Mouse (Mus musculus): ENCODE measurements around the gene Zfp12.

Zfp12 gene

DNA sequence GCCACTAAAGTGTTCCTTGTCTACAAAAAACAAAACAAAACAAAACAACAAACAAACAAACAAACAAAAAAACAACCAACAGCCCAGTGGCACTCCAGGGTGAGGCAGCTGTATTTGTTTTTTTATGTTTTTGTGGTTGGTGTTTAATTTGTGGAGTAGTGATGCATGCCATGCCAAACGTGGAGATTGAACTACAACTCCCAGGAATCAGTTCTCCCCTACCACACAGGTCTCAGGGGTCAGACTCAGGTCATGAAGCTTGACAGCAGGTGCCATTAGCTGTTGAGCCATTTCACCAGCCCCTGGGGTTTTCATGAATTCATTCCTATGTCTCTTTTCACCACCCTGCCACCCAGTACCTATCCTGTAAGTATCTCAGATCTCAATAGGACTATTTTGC, 30.4 kb downstream of the Zfp12 start:
- DNase-seq (ENCODE audit: low read depth, low spot score): no peak

DNA sequence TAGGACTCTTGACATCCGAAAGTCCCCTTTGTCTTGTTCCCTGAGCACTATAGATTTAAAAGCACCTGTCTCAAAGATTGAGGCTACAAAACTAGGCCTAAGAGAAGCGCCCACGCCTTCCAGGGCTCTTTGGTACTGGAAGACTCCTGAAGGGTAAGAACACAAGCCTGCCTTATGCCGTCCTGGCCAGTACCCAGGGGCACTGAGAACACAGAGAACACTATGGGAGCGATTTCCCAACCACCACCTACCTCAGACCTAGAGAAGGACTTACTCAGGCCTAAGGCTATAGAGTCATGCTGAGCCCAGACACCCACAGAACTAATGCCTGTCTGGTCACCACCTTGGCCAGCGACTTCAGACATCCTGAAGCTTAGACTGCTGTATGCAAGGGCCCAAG, 31.8 kb downstream of the Zfp12 start:
- DNase-seq (ENCODE audit: low read depth, low spot score): no peak

DNA sequence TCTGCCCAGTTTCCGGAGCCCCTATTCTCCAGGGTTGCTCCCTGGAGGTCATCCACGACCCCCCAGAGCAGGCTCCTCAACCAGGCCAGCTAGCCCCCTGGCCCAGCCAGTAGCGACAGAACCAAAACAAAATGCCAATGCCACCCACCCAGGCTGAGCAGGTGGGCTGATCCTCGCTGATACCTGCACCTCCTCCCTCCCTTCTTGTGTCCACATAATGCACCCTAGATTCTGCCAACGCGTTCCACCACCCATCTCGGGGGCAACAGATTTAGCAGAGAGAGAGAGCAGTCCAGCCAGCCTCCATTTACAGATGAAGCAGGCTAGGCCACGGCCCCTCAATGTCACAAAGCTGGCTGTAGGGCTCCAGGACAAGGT, 34.0 kb downstream of the Zfp12 start:
- DNase-seq (ENCODE audit: low read depth, low spot score): no peak

DNA sequence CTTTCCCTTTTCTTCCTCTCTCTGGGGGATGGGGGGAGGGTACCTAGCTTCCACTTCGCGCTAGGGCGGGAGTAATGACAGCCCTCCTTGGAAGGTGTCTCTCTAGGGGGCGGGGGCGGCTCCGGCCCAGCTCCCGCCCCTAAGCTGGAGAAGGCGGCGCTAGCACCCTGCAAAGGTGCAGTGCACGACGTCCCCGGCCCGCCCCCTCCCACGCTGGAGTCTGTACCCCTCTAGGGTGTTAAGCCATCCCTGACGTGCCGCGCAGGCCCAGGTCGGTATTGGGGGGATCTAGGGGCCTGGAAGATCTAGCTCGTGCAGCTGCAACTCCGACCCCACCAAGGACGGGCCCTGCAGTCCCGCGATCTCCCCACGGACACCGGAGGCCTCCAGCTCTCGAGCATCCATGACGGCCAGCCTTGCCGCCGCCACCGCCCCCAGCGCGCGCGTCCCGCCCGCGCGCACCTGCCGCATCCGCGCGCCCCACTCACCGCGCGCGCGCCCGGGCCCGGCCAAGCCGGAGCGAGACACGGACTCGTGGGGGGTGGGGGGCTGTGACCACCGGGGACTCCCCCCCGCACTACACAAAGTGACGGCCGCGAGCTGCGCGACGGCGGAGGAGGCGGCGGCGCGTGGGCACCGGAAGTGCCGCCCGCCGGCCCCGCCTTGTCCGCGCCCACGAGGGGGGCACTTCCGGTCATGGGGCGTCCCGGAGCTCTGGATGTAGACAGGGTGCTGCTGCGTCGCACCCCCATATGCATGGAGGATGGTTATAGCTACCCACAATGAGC, 34.6 kb downstream of the Zfp12 start, which contains the start of gene Zfp316:
TSS of gene Zfp316 (minus strand) at position 660 of the 788 bp plus-strand sequence.
- no peak for DNase-seq (ENCODE audit: low read depth, low spot score)

DNA sequence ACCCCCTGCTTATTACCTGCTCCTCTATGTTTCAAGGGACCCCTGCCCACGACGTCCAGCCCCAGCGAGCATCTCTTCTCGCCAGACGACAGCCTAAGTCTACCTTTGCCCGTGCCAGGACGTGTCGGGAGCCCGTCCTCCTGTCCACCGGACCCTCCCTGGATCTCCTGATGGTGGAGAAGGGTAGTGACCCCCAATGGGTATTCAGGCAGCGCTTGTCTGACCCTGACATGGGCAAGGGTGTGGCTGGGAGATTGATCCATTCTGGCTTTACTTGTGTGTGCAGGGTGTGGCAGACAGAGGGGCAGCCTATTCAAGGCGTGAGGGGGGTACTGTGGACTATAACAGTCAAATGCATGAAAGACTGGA, 35.2 kb downstream of the Zfp12 start:
- DNase-seq (ENCODE audit: low read depth, low spot score): no peak

DNA sequence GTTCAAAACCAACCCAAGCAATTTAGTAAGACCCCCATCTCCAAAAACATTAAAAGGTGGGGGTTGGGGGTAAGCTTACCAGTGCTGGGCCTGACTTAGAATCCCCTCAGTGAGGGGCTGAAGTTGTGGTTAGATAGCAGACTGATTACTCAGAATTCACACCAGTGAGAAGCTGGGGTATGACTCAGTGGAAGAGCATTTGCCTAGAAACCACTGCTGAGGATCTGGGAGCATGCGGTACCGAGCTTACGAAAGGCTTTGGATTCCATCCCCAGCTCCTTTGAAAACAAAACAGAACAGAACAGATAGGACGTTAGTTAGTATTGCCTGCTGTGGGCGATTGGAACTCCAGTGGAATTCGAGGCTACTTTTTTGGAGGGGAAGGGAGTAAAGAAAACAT, 36.7 kb downstream of the Zfp12 start:
- DNase-seq (ENCODE audit: low read depth, low spot score): no peak

DNA sequence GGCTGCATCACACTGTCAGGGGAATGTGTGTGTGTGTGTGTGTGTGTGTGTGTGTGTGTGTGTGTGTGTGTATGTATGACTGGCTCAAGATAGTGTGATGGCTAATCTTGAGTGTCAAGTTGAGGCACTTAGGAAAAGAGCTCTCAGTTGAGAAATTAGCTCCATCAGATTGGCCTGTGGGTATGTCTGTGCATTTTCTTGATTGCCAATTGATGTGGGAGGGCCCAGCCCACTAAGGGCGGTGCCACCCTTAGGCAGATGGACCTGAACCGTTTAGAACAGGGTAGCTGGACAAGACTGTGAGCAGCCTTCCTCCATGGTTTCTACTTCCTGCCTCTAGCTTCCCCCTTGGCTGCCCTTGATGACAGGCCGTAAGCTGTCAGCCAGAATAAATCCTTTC, 37.1 kb downstream of the Zfp12 start:
- no peak for DNase-seq (ENCODE audit: low read depth, low spot score)

DNA sequence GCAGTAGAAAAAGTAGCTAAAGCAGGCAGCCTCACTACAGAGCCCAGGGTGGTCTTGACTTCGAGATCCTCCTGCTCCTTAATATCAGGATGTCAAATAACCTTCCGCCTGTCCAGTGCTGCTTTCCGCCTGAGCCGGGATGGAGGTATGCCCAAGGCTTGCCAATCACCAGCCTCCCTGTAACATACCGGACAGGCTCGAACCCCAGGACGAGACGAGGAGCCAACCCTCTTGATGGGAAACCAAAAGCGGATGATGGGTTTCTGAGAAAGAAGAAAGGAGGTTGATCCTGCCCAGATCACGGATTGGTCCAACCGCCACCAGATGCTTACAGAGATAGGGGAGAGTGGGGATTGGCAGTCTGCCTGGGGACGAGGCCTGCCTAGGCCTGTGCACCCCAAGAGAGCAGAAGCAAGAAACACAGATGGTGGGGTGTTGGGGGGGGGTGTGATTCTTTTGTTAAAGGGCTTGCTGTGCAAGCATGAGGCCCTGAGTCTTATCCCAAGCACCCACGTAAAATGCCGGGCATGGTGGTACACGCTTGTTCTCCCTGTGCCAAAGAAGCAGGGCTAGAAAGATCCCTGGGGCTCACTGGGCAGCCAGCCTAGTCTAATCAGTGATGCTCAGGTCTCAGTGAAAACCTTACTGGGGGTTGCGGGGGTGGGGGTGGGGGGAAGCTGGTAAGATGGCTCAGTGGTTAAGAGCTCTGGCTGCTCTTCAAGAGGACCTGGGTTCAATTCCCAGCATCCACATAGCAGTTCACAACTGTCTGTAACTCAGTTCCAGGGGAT, 37.8 kb downstream of the Zfp12 start:
- DNase-seq (ENCODE audit: low read depth, low spot score): no peak

DNA sequence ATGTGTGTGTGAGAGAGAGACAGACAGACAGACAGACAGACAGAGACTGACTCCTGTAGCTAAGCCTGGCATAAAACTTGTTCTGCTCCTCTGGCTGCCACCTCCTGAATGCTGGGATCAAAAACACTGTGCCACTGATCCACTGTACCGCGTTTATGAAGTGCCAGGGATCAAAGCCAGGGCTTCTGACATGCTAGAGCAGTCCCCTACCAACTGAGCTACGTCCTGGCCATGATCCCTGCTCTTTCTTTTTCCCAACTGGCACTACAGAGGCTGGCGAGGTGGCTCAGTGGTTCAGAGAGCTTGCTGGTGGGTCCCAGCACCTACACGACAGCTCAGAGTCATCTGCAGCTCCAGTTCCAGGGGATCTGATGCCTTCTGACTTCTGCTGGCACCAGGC, 40.8 kb downstream of the Zfp12 start:
- no peak for DNase-seq (ENCODE audit: low read depth, low spot score)

DNA sequence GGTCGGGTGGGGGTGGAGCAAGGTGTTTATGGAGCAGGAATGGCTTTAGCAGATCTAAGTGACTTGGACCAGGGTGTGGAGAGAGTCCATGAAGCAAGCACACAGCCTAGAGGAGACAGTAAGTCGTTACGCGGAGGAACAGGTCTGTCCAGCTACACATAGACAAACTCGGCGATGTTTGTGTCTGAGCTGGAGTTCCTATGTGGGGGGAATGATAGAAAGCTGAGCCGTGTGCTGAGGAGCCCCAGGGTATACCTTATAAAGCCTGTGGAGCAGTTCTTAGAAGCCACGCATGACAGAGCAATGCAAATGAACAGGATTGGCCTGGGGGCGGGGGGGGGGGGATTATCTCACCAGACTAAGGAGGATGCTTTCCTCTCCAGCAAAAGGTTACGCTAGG, 44.3 kb downstream of the Zfp12 start:
- DNase-seq (ENCODE audit: low read depth, low spot score): no peak

DNA sequence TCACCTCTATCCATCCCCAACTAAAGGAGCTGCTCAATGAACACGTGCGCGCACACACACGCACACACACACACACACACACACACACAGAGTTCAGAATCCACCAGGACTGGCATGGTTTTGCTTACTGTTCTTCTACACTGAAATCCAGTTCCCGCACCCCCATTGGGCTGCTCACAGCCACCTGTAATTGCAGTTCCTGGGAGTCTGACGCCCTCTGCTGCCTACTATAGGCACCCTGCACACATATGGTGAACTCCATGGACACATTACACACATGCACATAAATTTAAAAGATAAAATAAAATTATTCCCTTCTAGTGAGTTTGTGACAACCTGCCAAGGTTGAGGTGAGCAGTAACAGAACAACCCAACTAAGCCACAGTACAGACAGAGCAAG, 49.8 kb downstream of the Zfp12 start:
- DNase-seq (ENCODE audit: low read depth, low spot score): no peak

DNA sequence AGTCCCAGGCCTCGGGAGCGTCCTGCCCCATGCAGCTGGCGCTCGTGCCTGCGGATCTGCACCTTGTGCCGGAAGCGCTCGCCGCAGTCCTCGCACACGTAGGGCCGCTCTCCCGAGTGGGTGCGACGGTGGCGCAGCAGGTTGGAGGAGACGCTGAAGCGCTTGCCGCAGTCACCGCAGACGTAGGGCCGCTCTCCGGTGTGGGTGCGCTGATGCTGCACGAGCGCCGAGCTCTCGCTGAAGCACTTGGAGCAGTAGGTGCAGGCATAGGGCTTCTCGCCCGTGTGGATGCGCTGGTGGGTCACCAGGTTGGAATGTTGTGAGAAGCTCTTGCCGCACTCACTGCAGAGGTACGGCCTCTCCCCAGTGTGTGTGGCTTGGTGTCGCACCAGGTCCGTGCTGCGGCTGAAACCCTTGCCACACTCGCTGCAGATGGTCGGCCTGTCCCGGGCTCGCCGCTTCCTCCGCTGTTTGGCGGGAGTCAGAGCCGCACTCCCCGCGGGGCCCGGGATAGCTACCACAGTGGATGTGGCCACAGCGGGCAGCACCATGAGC, 52.9 kb downstream of the Zfp12 start:
- DNase-seq (ENCODE audit: low read depth, low spot score): no peak

DNA sequence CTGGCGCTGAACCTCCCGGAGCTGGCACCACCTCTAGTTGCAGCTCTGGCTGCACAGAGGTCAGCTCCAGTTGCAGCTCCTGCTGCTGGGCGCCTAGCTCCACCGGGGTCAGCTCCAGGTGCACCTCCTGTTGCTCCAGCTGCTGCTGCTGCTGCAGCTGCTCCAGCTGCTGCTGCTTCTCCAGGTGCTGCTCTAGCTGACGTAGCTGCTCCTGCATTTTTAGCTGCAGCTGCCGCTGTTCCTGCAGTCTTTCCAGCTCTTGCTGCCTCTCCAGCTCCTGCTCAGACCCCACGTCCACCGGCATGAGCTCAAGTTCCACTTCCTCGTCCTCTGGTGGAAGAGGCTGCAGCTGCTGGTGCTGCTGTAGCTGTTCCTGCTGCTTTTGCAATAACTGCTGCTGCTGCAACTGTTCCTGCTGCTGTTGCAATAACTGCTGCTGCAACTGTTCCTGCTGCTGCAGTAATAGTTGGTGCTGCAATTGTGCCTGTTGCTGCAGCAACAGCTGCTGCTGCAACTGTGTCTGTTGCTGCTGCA, 53.5 kb downstream of the Zfp12 start:
- no peak for DNase-seq (ENCODE audit: low read depth, low spot score)

DNA sequence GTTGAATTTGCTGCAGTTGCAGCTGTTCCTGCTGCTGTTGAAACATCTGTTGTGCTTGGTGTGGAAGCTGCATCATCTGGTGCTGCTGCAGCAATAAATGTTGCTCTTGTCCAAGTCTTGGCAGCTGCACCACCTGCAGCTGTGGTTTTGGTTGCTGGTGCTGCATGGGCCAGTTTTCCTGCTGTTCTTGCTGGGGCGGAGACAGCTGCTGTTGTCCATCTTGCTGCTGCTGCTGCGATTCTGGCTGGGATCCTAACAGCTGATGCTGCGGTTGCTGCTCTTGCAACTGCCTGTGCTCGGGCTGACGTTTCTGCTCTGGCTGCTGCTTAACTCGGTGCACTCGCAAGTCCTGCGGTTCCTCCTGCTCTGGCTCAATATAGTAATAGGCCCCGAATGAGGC, 54.3 kb downstream of the Zfp12 start:
- DNase-seq (ENCODE audit: low read depth, low spot score): no peak

DNA sequence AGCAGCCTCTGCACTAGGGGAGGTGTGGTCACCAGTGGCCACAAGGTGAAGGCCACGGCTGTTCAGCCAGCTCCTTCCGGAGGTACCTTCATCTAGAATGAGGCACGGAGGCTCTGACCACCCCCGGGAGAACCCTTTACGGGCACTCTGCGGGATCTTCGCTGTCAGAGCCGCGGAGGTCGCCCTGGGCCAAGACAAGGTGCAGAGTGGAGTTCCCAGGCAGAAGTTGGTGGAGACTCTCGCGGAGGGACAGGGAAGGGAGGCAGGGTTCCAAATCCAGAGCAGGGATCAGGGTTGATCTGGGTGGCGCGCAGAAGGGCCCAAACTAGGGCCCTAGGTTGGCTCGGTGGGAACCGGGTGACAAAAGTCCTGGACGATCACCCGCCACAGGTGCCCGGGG, 57.9 kb downstream of the Zfp12 start:
- DNase-seq (ENCODE audit: low read depth, low spot score): no peak

DNA sequence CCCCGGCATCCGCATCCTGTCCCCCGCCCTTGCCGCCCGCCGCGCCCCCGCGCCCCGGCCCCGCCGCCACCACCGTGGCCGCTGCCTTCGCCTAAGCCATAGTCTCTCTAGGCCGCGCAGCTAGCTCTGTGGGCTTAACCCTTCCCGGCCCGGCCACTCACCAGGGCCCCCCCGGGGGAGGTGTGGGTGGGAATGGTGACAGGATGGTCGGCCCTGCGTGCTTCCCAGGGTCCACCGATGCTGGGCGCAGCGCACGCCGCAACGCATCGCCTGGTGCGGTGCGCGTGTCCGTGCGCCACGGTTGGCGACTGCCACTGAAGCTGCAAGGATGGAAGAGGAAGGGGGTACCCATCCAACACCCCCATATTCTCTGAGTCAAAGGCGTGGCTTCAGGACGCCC, 58.4 kb downstream of the Zfp12 start, which contains the start of gene Zfp853:
TSS of gene Zfp853 (minus strand) at position 220 of the 400 bp plus-strand sequence.
- DNase-seq (ENCODE audit: low read depth, low spot score): no peak

DNA sequence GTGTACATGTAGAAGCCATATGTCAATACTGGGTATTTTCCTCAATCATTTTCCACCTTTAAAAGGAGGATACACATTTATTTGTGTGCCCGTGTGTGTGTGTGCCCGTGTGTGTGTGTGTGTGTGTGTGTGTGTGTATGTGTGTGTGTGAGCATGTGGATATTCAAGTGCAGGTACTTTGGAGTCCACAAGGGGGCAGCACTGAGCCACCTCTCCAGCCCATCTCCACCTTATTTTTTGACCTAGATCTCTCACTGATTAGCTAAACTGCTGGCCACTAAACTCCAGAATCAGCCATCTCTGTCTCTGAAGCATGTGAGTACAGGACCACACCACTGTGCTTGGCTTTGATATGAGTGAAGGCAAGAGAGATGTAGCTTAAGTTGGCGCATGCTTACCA, 59.9 kb downstream of the Zfp12 start:
- no peak for DNase-seq (ENCODE audit: low read depth, low spot score)

DNA sequence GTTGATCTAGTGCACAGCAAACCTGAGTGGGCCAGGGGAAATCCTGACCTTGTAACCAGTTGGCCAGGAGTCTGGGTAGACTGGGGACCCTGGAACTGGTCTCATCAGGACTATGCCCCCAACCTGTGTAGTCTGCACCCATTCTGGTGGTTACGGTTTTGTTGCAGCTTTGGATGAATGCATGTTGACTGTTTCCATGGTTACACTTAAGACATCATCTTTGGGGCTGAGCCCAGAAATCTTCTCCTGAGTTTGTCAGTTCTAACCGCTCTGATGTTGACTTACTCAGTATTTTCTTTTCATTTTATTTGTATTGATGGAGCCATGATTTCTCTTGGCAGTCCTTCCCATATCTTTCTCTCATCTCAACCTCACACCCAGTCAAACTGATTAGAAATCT, 60.4 kb downstream of the Zfp12 start:
- DNase-seq (ENCODE audit: low read depth, low spot score): no peak

DNA sequence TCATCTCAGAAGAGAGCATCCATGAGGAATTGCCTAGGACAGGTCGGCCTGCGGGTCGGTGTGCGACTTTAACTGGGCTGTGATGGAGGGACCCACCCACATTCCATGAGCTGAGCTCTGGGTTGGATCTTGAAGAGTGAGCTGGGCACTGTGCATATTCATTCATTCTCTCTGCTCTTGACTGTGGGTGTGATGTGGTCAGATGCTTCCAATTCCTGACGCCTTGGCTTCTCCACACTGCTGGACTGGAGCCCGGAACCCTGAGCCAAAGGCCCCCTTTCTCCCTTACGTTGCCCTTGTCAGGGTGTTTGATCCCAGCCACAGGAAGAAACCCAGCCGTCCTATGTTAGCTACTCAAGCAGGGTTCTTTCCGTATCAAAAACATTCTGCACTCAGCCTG, 63.0 kb downstream of the Zfp12 start:
- DNase-seq (ENCODE audit: low read depth, low spot score): no peak

DNA sequence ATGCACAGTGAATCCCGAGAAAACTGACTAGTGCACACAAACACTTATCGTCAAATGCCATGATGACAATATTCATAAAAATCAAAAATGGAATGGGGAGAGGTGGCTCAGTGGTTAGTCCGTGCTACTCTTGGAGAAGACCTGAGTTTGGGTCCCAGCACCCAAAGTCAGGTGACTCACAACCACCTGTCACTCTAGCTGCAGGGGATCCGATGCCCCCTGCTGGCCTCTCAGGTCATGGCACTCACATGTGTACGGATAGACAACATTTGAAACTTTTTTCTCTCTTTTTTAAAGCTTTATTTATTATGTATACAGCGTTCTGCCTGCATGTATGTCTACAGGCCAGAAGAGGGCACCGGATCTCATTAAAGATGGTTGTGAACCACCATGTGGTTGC, 63.4 kb downstream of the Zfp12 start:
- DNase-seq (ENCODE audit: low read depth, low spot score): no peak

Data from embryo, embryonic 11.5 days (tissue).